ENCODE assay signal across 9 mouse cellular contexts in the genomic region with DNA sequence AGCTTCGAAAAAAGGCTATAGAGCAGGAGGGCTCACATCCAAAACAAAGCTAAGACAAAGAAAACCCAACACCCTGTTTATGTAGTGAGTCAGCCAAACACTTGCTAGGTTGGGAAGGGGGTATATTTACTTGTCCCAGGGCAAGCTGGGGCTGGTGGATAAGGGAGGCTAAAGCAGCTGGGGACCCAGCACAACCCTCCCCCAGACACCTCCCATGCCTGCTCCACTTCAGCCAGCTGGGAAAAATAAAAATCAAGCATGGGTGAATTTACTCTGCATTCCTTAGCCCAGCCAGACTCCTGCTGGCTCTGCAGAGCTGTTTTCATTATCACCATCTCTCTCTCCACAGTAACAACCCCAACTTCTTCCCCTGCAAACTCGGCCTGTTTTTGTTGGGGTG. TPM values are rescaled to one million over a fixed set of nuclear protein-coding genes. Genes with fewer than 3 reads are reported as not detected.
DNase-seq lines count a peak whose midpoint lies in the region; ATAC-seq and TF ChIP-seq lines count a peak whose summit lies in the region.
"Had no signal": no experiment of that assay in that cellular context is flagged by ENCODE, and none has a peak within 500 bp of the region (broad histone marks: within the 10 kb centered on the region; RNA-seq: fewer than 3 reads in every experiment).

No protein-coding gene starts in this region.

- H3K36me3 ChIP-seq in heart, embryonic 10.5 days = no peaks in the 10 kb centered on the region
- no peaks in the 10 kb centered on the region for H3K36me3 ChIP-seq in lung, postnatal 0 days (ENCODE audit: insufficient read depth, low read length)
- no peaks in the 10 kb centered on the region for H3K36me3 ChIP-seq in embryonic facial prominence, embryonic 12.5 days
- no peaks in the 10 kb centered on the region for H3K36me3 ChIP-seq in neural tube, embryonic 15.5 days

- 17% methylated on average over 2 of the region's 2 CpGs for WGBS in heart, embryonic 10.5 days
- 24% methylated on average over 2 of the region's 2 CpGs for WGBS in lung, postnatal 0 days
- 20% methylated on average over 2 of the region's 2 CpGs for WGBS in lung, adult 2 months
- 17% methylated on average over 2 of the region's 2 CpGs for WGBS in embryonic facial prominence, embryonic 12.5 days
- 25% methylated on average over 2 of the region's 2 CpGs for WGBS in neural tube, embryonic 15.5 days

- no peak for TF ChIP-seq CTCF in lung, postnatal 0 days (IDR thresholded peaks at IDR 0.05)
- TF ChIP-seq CTCF in lung, adult 2 months (IDR thresholded peaks at IDR 0.05; ENCODE audit: insufficient read depth, low read length) = no peak

- H3K27me3 ChIP-seq in heart, embryonic 10.5 days (ENCODE audit: insufficient read depth, poor library complexity, severe bottlenecking) = peaks cover 15% of the 10 kb centered on the region
- no peaks in the 10 kb centered on the region for H3K27me3 ChIP-seq in lung, postnatal 0 days (replicated peaks; ENCODE audit: insufficient read depth, low read length)
- H3K27me3 ChIP-seq in embryonic facial prominence, embryonic 12.5 days = no peaks in the 10 kb centered on the region
- H3K27me3 ChIP-seq in neural tube, embryonic 15.5 days (replicated peaks) = peaks cover 5% of the 10 kb centered on the region; the same call in 1 of the 2 replicates

- H3K9ac ChIP-seq in lung, postnatal 0 days (replicated peaks; ENCODE audit: low read depth) = no peak overlapping the region
- H3K9ac ChIP-seq in embryonic facial prominence, embryonic 12.5 days = no peak overlapping the region
- peak overlapping the region; percentile 7; the same call in 1 of the 2 replicates for H3K9ac ChIP-seq in neural tube, embryonic 15.5 days (replicated peaks)

- TF ChIP-seq EP300 in lung, postnatal 0 days (IDR thresholded peaks at IDR 0.05) = no peak

- H3K4me2 ChIP-seq in lung, postnatal 0 days (replicated peaks; ENCODE audit: low read depth, low read length) = no peak overlapping the region
- H3K4me2 ChIP-seq in embryonic facial prominence, embryonic 12.5 days (replicated peaks) = peak overlapping the region; percentile 18
- H3K4me2 ChIP-seq in neural tube, embryonic 15.5 days = peak overlapping the region; percentile 20; the same call in 1 of the 2 replicates

- H3K9me3 ChIP-seq in heart, embryonic 10.5 days = no peaks in the 10 kb centered on the region
- no peaks in the 10 kb centered on the region for H3K9me3 ChIP-seq in lung, postnatal 0 days (ENCODE audit: low read length)
- no peaks in the 10 kb centered on the region for H3K9me3 ChIP-seq in embryonic facial prominence, embryonic 12.5 days
- H3K9me3 ChIP-seq in neural tube, embryonic 15.5 days (replicated peaks) = no peaks in the 10 kb centered on the region

- no peak for DNase-seq in heart, embryonic 10.5 days (ENCODE audit: low spot score)
- no peak for DNase-seq in heart, adult 8-10 months (ENCODE audit: low spot score)
- peak; percentile 23 for DNase-seq in lung, postnatal 0 days (ENCODE audit: low spot score)
- DNase-seq in lung, adult 2 months = no peak
- no peak for DNase-seq in cerebellum, adult 11 months
- DNase-seq in right cerebral cortex, postnatal 4 days = no peak
- DNase-seq: thymus, adult 18-20 months had no signal

- H3K27ac ChIP-seq in heart, embryonic 10.5 days = peak overlapping the region; percentile 29; the same call in 1 of the 2 replicates
- H3K27ac ChIP-seq in lung, postnatal 0 days (ENCODE audit: low read length) = no peak overlapping the region
- H3K27ac ChIP-seq in embryonic facial prominence, embryonic 12.5 days = peak overlapping the region; percentile 81
- H3K27ac ChIP-seq in neural tube, embryonic 15.5 days (replicated peaks) = 0 out of 2 replicates have a peak overlapping the region, but pooled peaks have one; percentile 23

- no peak for TF ChIP-seq POLR2A in lung, adult 2 months (IDR thresholded peaks at IDR 0.05; ENCODE audit: borderline replicate concordance, extremely low read depth, low read depth, low read length)

- ATAC-seq in lung, postnatal 0 days = 0 out of 2 replicates have a peak, but pooled peaks have one; percentile 25
- peak; percentile 22; the same call in 1 of the 2 replicates for ATAC-seq in embryonic facial prominence, embryonic 12.5 days (ENCODE audit: insufficient number of reproducible peaks, insufficient read depth, low FRiP score, low TSS enrichment)
- ATAC-seq in neural tube, embryonic 15.5 days (ENCODE audit: low FRiP score) = no peak

- peaks cover 33% of the 10 kb centered on the region for H3K4me1 ChIP-seq in heart, embryonic 10.5 days
- no peaks in the 10 kb centered on the region for H3K4me1 ChIP-seq in lung, postnatal 0 days (ENCODE audit: insufficient read depth, low read depth, low read length)
- no peaks in the 10 kb centered on the region for H3K4me1 ChIP-seq in lung, adult 2 months (ENCODE audit: control insufficient read depth, insufficient read depth, low read length)
- H3K4me1 ChIP-seq in embryonic facial prominence, embryonic 12.5 days = peaks cover 24% of the 10 kb centered on the region
- peaks cover 23% of the 10 kb centered on the region for H3K4me1 ChIP-seq in neural tube, embryonic 15.5 days

- no peak overlapping the region for H3K4me3 ChIP-seq in heart, embryonic 10.5 days
- no peak overlapping the region for H3K4me3 ChIP-seq in lung, postnatal 0 days (ENCODE audit: low read depth, low read length)
- H3K4me3 ChIP-seq in lung, adult 2 months (replicated peaks; ENCODE audit: extremely low read depth, low read depth, low read length) = no peak overlapping the region
- H3K4me3 ChIP-seq in embryonic facial prominence, embryonic 12.5 days = no peak overlapping the region
- H3K4me3 ChIP-seq in neural tube, embryonic 15.5 days (replicated peaks) = no peak overlapping the region

RNA-seq across cellular contexts. Expression of gene Olfml2a, which starts 2.2 kb away (rescaled TPM):
- polyA plus RNA-seq in heart, embryonic 10.5 days (2016; fragmentation: Nextera tagmentation; extraction: Ambion mirVana) = 2.1 and 3.0 TPM in 2 replicates
- 1 to 10 TPM; 3.2 to 3.9 (median 3.6) TPM for total RNA-seq in heart, adult 8-10 months (2022)
- 5.9 and 6.4 TPM in 2 replicates for polyA plus RNA-seq in lung, postnatal 0 days (2015; fragmentation: Nextera tagmentation; extraction: Ambion mirVana)
- polyA plus RNA-seq in lung, adult 2 months (2012; rRNA removed) = 9.7 and 11.3 TPM in 2 replicates
- polyA plus RNA-seq in embryonic facial prominence, embryonic 12.5 days (2016; fragmentation: Nextera tagmentation; extraction: Ambion mirVana) = 5.7 and 6.0 TPM in 2 replicates
- 7.1 and 8.4 TPM in 2 replicates for polyA plus RNA-seq in neural tube, embryonic 15.5 days (2015; fragmentation: Nextera tagmentation; extraction: Ambion mirVana)

RNA-seq across cellular contexts. Expression of gene Nr6a1, which starts 6.4 kb away (rescaled TPM):
- 2.1 and 4.5 TPM in 2 replicates for polyA plus RNA-seq in heart, embryonic 10.5 days (2016; fragmentation: Nextera tagmentation; extraction: Ambion mirVana)
- 1 to 10 TPM; 1.2 to 2.2 (median 1.9) TPM for total RNA-seq in heart, adult 8-10 months (2022)
- 0.53 and 0.74 TPM in 2 replicates for polyA plus RNA-seq in lung, postnatal 0 days (2015; fragmentation: Nextera tagmentation; extraction: Ambion mirVana)
- 3.3 and 6.5 TPM in 2 replicates for polyA plus RNA-seq in lung, adult 2 months (2012; rRNA removed)
- polyA plus RNA-seq in embryonic facial prominence, embryonic 12.5 days (2016; fragmentation: Nextera tagmentation; extraction: Ambion mirVana) = 1.3 and 2.0 TPM in 2 replicates
- polyA plus RNA-seq in neural tube, embryonic 15.5 days (2015; fragmentation: Nextera tagmentation; extraction: Ambion mirVana) = 2.3 TPM in 2 replicates
